Mouse (Mus musculus) thymus, adult 2 months (tissue): ENCODE data around the gene Med7.

ENCODE experiments used
- CTCF ChIP-seq: fragments of 200-500 bp; IDR thresholded peaks from 2 replicates; pipeline ENCODE4 v1.5.1; 2012; ENCODE audit warnings: mild to moderate bottlenecking, control low read depth, low read length, moderate library complexity, borderline replicate concordance; ENCODE audit not compliant: control insufficient read depth, poor library complexity, insufficient read depth; ENCODE audit errors: extremely low read depth
- POLR2A ChIP-seq: fragments of 200-500 bp; IDR thresholded peaks from 2 replicates; pipeline ENCODE4 v1.6.1; 2012; ENCODE audit warnings: mild to moderate bottlenecking, low read length, control low read depth, moderate library complexity; ENCODE audit not compliant: control insufficient read depth, poor library complexity, insufficient read depth; ENCODE audit errors: extremely low read depth

DNA sequence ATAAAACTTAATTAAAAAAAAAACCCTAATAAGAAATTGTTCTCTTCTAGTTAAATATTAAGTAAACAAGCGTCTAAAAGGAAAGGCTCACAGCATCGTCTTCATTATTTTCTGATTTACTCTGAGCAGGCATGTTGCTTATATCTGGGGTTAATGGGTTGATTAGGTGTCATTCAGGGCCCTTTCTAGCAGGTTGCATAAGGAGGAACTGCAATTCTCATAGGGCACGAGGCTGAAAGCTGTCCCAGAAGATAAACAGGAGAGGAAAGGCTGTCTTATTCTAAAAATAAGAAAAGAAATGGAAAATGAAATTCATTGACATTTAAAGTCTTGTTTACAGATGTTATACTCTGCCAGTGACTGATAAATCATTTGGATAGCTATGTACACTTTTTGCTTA is 23.2 kb downstream of the Med7 start:
- TF ChIP-seq POLR2A = no peak
- TF ChIP-seq CTCF = no peak
